Mouse (Mus musculus) testis, postnatal 10 days (tissue): ENCODE data around the gene Grwd1.
A peak's percentile ranks its signal among the peaks of the same experiment; 100 is the strongest.

Source experiments
- DNase-seq: peaks from one replicate; pipeline ENCODE4 v3.0.0; 2021; ENCODE audit warnings: low spot score

Grwd1 gene

DNA sequence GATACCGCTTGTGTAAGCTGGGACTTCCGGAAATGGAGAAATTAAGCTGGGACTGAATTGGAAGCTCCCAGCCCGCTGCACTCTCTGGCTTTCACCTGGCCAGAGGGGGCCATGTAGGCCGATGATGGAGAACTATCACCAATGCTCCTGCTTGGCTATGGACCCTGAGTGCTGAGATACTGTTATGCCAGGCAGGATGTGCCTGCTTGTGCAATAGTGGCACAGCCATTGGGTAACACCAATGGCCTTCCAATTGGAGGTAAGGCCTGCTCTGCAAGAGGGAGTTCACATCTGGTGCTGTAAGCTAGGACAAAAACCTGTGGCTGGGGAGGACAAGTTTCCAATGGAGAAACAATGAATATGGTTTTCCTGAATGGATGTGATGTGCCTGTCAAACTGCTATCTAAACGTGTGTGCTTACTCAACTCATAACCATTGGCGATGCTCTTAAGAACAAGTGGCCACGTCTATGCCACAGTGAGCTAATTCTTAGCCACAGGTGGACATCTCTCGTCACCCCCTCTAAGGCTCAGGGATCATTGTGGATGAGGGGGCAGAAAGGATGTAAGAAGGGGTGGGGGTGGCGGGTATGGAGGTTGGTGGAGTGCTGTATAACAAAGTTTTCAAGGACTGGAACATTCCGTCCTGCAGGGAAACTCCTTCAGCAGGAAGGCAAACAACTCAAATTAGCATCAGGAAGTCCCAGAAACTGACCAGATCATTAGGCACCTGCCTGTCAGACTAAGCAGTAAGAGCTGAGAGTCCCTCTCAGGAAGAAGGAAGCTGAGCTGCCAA, 12.4 kb upstream of the Grwd1 start:
- no peak for DNase-seq

GRCm38 (mm10) chr7:45833924-45834323, 3.2 kb upstream of the Grwd1 start:
- DNase-seq: no peak

DNA sequence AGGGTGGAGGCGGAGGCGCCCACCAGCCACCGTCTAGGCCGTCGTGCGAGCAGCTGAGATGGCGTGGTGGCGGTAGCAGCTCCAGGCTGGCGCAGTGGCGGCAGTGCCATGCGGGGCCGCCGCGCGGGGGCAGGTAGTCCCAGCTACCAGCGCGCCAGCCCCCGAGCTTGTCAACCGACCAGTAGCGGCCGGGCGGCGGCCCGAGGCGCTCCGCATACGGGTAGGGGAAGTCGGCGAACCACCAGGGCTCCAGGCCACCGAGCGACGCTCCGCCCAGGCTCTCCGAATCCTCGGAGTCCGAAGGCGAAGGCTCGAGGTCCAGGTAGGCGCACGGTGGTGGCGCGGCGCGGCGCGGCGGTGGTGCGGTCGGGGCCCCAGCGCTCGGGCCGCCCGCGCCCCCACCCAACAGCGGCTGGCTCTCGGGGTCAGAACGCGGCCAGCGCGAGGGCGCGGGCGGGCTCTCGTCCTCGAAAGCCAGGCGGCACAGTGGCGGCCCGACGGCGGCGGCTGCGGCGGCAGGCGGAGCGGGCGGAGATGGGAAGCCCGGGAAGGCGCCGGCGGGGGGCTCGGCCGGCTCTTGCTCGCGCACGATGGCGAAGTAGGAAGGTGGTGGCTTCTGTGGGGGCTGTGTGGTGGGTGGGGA, 2.5 kb upstream of the Grwd1 start:
- peak; percentile 60 for DNase-seq

- no peak for DNase-seq
These were observed 1.7 kb upstream of the Grwd1 start for GRCm38 (mm10) chr7:45832428-45832827.

GRCm38 (mm10) chr7:45831128-45831525, 383 bp upstream of the Grwd1 start:
- no peak for DNase-seq

DNA sequence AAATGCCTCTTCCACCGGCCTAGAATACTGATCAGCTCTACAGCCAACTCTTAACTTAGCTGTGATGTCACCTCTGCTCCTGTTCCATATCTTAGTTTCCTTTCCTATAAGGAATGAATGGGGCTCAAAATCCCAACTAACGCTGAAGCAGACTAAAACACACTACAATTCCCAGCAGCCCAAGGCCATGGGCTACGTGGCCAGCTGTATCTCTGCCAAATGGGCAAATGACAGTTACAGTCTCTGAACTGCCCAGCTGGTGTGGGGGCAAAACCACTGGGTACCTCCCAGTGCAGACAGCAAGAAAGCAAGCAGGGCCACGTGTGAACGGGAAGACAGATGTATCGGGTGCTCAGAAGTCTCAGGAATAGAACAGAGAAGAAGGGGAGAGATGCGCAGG, 4.1 kb downstream of the Grwd1 start:
- no peak for DNase-seq

GRCm38 (mm10) chr7:45824598-45824997, 6.1 kb downstream of the Grwd1 start, which contains the start of gene Kcnj14:
TSS of gene Kcnj14 (minus strand) at chr7:45824782.
- DNase-seq: no peak

GRCm38 (mm10) chr7:45820913-45821312, 9.8 kb downstream of the Grwd1 start:
- DNase-seq: no peak

DNA sequence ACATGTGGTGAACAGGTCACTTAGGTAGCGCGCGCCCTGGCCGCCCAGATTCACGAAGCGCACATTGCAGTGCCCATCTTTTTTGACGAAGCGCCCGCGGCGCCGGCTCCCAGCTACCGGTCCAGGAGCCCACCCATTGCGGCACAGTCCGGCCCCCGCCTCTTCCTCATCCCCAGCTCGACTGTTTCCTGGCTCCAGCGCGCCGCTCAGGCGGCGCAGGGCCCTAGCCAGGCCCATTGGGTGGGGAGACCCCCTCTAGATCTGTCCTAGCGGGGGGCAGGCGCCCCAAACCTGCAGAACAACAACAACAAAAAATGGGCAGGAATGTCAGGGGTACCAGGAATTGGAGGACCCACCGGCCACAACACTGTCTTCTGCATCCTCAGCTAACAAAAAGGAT, 10.9 kb downstream of the Grwd1 start:
- no peak for DNase-seq

DNA sequence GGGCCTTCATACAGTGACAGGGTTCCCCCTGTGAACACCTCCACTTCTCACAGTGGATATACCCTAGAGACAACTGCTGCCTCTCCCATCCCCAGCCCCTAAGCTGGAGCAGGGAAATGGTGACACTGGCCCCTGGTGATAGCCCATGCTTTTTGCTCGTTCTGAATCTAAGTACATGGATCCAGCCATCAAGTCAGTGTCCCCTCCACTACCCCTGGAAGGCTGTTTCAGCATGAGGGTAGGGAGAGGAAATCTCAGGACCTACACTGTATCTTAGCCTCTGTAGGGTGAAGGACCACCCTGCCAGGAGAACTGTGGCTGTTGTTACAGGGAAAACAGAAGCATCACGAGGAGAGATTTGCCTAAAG, 14.8 kb downstream of the Grwd1 start:
- DNase-seq: no peak

- peak; percentile 49 for DNase-seq
These were observed 15.3 kb downstream of the Grwd1 start for GRCm38 (mm10) chr7:45815323-45815983.

DNA sequence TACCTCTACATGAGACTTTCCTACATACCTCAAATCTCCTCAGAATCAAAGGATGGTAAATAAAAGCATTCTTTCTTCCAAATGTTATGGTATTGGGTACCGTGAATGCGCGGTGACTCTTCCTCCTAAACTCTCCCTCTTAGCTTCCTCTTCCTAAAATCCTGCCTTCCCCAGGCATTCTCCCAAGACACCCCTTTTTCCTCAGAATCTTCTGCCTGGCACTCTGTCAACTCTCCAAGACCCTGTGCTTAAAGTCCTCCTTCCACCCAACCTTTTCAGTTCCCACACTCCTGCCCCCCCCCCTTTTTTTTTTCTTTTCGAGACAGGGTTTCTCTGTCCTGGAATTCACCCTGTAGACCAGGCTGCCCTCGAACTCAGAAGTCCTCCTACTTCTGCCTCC, 15.9 kb downstream of the Grwd1 start:
- DNase-seq: no peak

- peak; percentile 99 for DNase-seq
These were observed 16.7 kb downstream of the Grwd1 start, which contains the start of gene Cyth2 for GRCm38 (mm10) chr7:45813787-45814779. TSS of gene Cyth2 (minus strand) at chr7:45814581.

DNA sequence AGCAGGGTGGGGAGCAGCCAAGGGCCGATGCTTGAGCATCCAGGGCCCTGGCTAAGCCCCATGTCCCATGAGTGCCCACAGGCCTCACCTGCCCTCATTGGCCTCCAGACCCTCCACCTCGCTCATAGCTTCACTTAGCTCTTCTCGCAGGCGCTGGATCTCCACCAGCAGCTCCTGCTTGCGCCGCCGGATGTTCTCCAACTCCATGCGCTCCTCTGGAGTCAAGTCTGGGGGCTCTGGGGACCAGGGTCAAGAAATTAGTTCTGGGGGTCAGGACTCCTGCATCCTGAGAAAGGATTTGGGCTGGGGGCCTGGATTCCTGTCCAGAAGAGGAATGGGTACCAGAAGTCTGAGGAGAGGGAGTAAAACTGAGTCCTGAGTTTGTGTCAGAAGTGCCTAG, 17.8 kb downstream of the Grwd1 start:
- DNase-seq: no peak

GRCm38 (mm10) chr7:45809276-45810075, 21.3 kb downstream of the Grwd1 start:
- peak; percentile 47 for DNase-seq

DNA sequence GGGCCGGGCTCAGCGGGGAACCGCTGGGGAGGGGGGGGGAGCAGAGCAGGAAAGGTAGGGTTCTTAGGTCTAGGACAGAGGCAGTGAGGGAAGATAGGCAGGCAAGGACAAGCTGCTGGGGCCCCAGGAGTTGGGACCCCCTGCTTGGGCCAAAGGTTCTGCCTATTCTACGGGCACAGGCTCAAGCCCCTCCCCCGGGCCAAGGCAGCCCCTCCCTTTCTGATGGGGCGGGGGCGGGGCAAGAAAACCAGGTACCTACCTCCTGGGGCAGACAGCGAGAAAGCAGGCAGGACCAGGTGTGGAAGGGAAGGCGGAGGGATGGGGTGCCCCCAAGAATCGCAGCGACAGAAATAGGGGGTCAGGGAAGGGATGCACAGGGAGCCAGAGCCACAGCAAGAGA, 22.3 kb downstream of the Grwd1 start:
- peak; percentile 59 for DNase-seq

- DNase-seq: no peak
These were observed 24.8 kb downstream of the Grwd1 start for GRCm38 (mm10) chr7:45805941-45806340.

DNA sequence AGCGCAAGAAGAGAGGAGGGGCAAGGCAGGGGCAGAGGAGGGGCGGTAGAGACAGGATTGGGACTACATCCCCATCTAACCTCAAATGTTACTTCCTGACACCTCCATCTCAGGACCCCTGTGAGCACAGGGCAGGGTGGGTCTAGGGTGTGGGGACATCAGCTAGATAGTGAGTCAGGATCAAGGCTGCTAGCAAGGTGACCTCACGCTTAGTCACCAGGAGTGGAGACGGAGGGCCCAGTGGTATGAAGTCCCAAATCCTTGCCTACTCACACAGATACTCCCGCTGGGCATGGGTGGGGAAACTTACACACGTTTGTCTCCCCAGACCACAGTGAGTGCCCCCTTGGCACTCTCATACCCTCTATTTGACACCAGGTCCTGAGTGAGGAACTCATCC, 28.2 kb downstream of the Grwd1 start:
- DNase-seq: no peak

GRCm38 (mm10) chr7:45801348-45801747, 29.4 kb downstream of the Grwd1 start:
- peak; percentile 97 for DNase-seq

- peak; percentile 69 for DNase-seq
These were observed 30.1 kb downstream of the Grwd1 start for GRCm38 (mm10) chr7:45800546-45801204.
